Mouse (Mus musculus) C2C12 (cell line): ENCODE measurements around the gene Thrb. TPM values are rescaled to one million over a fixed set of nuclear protein-coding genes. Genes with fewer than 3 reads are reported as not detected.

ENCODE experiments used
- H3K27me3 ChIP-seq: one replicate; pipeline ENCODE4 v1.6.1; 2011; ENCODE audit not compliant: control insufficient read depth, insufficient read depth, insufficient read length
- H3K36me3 ChIP-seq: one replicate; pipeline ENCODE4 v1.6.1; 2011; ENCODE audit not compliant: control insufficient read depth, insufficient read depth
- H3K4me3 ChIP-seq: one replicate; pipeline ENCODE4 v1.5.1; 2011; ENCODE audit warnings: mild to moderate bottlenecking, control low read depth; ENCODE audit not compliant: poor library complexity, insufficient read depth, severe bottlenecking
- H3K79me2 ChIP-seq: one replicate; pipeline ENCODE4 v1.6.1; 2011; ENCODE audit not compliant: control insufficient read depth, insufficient read depth
- H3K79me3 ChIP-seq: one replicate; pipeline ENCODE4 v1.6.1; 2011; ENCODE audit warnings: low read depth, control low read depth
- H3ac ChIP-seq: one replicate; pipeline ENCODE3; 2011; ENCODE audit warnings: low read depth; ENCODE audit not compliant: control insufficient read depth, insufficient read length
- CEBPB ChIP-seq: IDR thresholded peaks from one replicate; pipeline ENCODE4 v1.6.1; 2011; ENCODE audit warnings: low read depth, mild to moderate bottlenecking, control low read depth, moderate library complexity
- CTCF ChIP-seq: IDR thresholded peaks from one replicate; pipeline ENCODE4 v1.5.1; 2011; ENCODE audit not compliant: control insufficient read depth, insufficient read depth, insufficient read length
- FOSL1 ChIP-seq: IDR thresholded peaks from one replicate; pipeline ENCODE4 v1.8.0; 2011; ENCODE audit warnings: mild to moderate bottlenecking, low read length; ENCODE audit not compliant: poor library complexity, insufficient read depth, severe bottlenecking
- MAX ChIP-seq: IDR thresholded peaks from one replicate; pipeline ENCODE4 v1.6.1; 2011; ENCODE audit warnings: mild to moderate bottlenecking, control low read depth
- MYOD1 ChIP-seq: IDR thresholded peaks from one replicate; pipeline ENCODE4 v1.6.1; 2011; ENCODE audit warnings: low read depth; ENCODE audit not compliant: control insufficient read depth, insufficient read length
- MYOG ChIP-seq: IDR thresholded peaks from one replicate; pipeline ENCODE4 v1.6.1; 2011; ENCODE audit not compliant: control insufficient read depth, insufficient read length; ENCODE audit errors: extremely low read depth
- USF1 ChIP-seq: IDR thresholded peaks from one replicate; pipeline ENCODE4 v1.6.1; 2011; ENCODE audit warnings: low read depth, mild to moderate bottlenecking, control low read depth, moderate library complexity
- polyA plus RNA-seq: library from polyadenylated mRNA; unstranded; fragments of >200 nt; fragmentation: generic; extraction: Trizol; gene quantifications from one replicate; pipeline ENCODE4 v1.2.1, GENCODE M21; 2012; ENCODE audit warnings: missing spikeins

Thrb gene
- polyA plus RNA-seq, 1 experiment: 0.01 TPM

GRCm38 (mm10) chr14:17756732-17757131 lies 96.7 kb downstream of the Thrb start:
- Histone ChIP-seq H3K4me3 (no peak overlapping the region), H3K79me3 (no peaks in the 10 kb centered on the region), H3K36me3 (no peaks in the 10 kb centered on the region), H3ac (no peak overlapping the region), H3K79me2 (no peaks in the 10 kb centered on the region), H3K27me3 (no peaks in the 10 kb centered on the region)
- TF ChIP-seq MYOD1 (no peak), USF1 (no peak), FOSL1 (no peak), MAX (no peak), CEBPB (no peak), CTCF (no peak), MYOG (no peak)

- TF ChIP-seq MYOD1 (no peak), MYOG (no peak), USF1 (no peak), FOSL1 (no peak), MAX (no peak), CTCF (no peak), CEBPB (no peak)
- Histone ChIP-seq H3K36me3 (no peaks in the 10 kb centered on the region), H3K27me3 (no peaks in the 10 kb centered on the region), H3K79me2 (no peaks in the 10 kb centered on the region), H3K79me3 (no peaks in the 10 kb centered on the region), H3ac (no peak overlapping the region), H3K4me3 (no peak overlapping the region)
These were observed 107.9 kb downstream of the Thrb start for GRCm38 (mm10) chr14:17767987-17768386.

- no peak overlapping the region for H3K4me3 ChIP-seq
- TF ChIP-seq CTCF (no peak), CEBPB (no peak), MAX (no peak), MYOG (no peak), FOSL1 (no peak), USF1 (no peak), MYOD1 (no peak)
- H3K79me2 ChIP-seq: no peaks in the 10 kb centered on the region
- H3K36me3 ChIP-seq: no peaks in the 10 kb centered on the region
- H3ac ChIP-seq: no peak overlapping the region
- no peaks in the 10 kb centered on the region for H3K27me3 ChIP-seq
- no peaks in the 10 kb centered on the region for H3K79me3 ChIP-seq
These were observed 114.3 kb downstream of the Thrb start for GRCm38 (mm10) chr14:17774404-17774803.

GRCm38 (mm10) chr14:17781921-17782320 lies 121.9 kb downstream of the Thrb start:
- Histone ChIP-seq H3K36me3 (no peaks in the 10 kb centered on the region), H3K27me3 (no peaks in the 10 kb centered on the region), H3ac (no peak overlapping the region), H3K4me3 (no peak overlapping the region), H3K79me3 (no peaks in the 10 kb centered on the region), H3K79me2 (no peaks in the 10 kb centered on the region)
- TF ChIP-seq MAX (no peak), FOSL1 (no peak), CEBPB (no peak), USF1 (no peak), MYOG (no peak), MYOD1 (no peak), CTCF (no peak)

- Histone ChIP-seq H3K79me3 (no peaks in the 10 kb centered on the region), H3ac (no peak overlapping the region), H3K4me3 (no peak overlapping the region), H3K27me3 (no peaks in the 10 kb centered on the region), H3K79me2 (no peaks in the 10 kb centered on the region), H3K36me3 (no peaks in the 10 kb centered on the region)
- TF ChIP-seq FOSL1 (no peak), CTCF (no peak), MAX (no peak), MYOD1 (no peak), CEBPB (no peak), USF1 (no peak), MYOG (no peak)
These were observed 124.2 kb downstream of the Thrb start for GRCm38 (mm10) chr14:17784207-17784806.

- Histone ChIP-seq H3K79me3 (no peaks in the 10 kb centered on the region), H3K4me3 (no peak overlapping the region), H3ac (no peak overlapping the region), H3K36me3 (no peaks in the 10 kb centered on the region), H3K27me3 (no peaks in the 10 kb centered on the region), H3K79me2 (no peaks in the 10 kb centered on the region)
- TF ChIP-seq MYOD1: no peak
- no peak for TF ChIP-seq CEBPB
- no peak for TF ChIP-seq MYOG
- TF ChIP-seq USF1: no peak
- TF ChIP-seq FOSL1: no peak
- TF ChIP-seq MAX: no peak
These were observed 125.3 kb downstream of the Thrb start for GRCm38 (mm10) chr14:17785370-17785769.
